Mouse (Mus musculus) myocyte (in vitro differentiated cells): ENCODE results near the gene Rpgrip1.

Experiments used
- CEBPB ChIP-seq: IDR thresholded peaks from 2 replicates; pipeline ENCODE4 v1.6.1; 2011; ENCODE audit warnings: mild to moderate bottlenecking, moderate library complexity; ENCODE audit not compliant: poor library complexity, insufficient read depth, severe bottlenecking
- MAX ChIP-seq: IDR thresholded peaks from one replicate; pipeline ENCODE4 v1.6.1; 2011; ENCODE audit warnings: low read depth, mild to moderate bottlenecking, control low read depth
- MYOG ChIP-seq, 3 experiments: IDR thresholded peaks; one replicate each; pipeline ENCODE4 v1.6.1; 2011; ENCODE audit warnings: control low read depth in 2 of 3, low read depth in 2 of 3, mild to moderate bottlenecking in 2 of 3; ENCODE audit not compliant: insufficient read length in 2 of 3, control insufficient read depth in 1 of 3, insufficient read depth in 1 of 3
- POLR2A ChIP-seq: IDR thresholded peaks from one replicate; pipeline ENCODE4 v1.6.1; 2011; ENCODE audit warnings: low read depth, mild to moderate bottlenecking, control low read depth, moderate library complexity; ENCODE audit not compliant: insufficient read length
- REST ChIP-seq: IDR thresholded peaks from one replicate; pipeline ENCODE4 v1.6.1; 2011; ENCODE audit warnings: mild to moderate bottlenecking, control low read depth, moderate library complexity; ENCODE audit not compliant: insufficient read depth, insufficient read length
- USF1 ChIP-seq: IDR thresholded peaks from one replicate; pipeline ENCODE4 v1.6.1; 2011; ENCODE audit warnings: low read depth, mild to moderate bottlenecking, control low read depth, moderate library complexity

DNA sequence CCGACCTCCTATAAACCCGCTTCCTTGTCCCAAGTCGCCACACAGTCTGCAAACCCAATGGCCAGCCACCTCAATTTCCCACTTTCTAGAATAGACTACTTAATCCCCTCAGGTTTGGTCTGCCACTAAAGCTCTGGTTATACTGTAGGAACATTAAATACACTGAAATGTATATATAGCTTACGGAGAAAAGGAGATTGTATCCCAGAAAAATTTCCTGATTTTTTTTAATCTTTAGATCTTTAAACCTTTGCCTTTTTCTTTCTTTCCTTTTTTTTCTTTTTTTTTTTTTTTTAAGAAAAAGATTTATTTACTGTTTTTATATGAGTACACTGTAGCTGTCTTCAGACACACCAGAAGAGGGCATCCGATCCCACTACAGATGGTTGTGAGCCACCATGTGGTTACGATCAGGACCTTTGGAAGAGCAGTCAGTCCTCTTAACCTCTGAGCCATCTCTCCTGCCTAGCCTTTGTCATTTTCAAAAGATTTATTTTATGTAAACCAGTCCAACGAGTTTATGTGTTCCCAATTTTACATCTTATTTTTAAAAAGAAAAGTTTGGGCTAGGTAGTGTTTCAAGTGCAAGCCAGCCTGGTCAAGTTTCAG lies 5.7 kb upstream of the Rpgrip1 start:
- no peak for TF ChIP-seq POLR2A
- no peak for TF ChIP-seq USF1
- no peak for TF ChIP-seq REST
- no peak for TF ChIP-seq CEBPB
- TF ChIP-seq MYOG (IDR thresholded peaks at IDR 0.05; ENCODE audit: control insufficient read depth in 1 of 3, insufficient read depth in 1 of 3, insufficient read length in 2 of 3, low read depth in 2 of 3), result no peak
- no peak for TF ChIP-seq MAX
